Mouse (Mus musculus) forebrain, embryonic 10.5 days (tissue): ENCODE data around the gene Man2a1. TPM values are rescaled to one million over a fixed set of nuclear protein-coding genes. Genes with fewer than 3 reads are reported as not detected.

Experiments used
- DNase-seq: peaks from one replicate; pipeline ENCODE4 v3.0.0-alpha.2; 2017; ENCODE audit warnings: low spot score; ENCODE audit errors: extremely low spot score
- H3K27ac ChIP-seq: fragments of 300-500 bp; sonication (generic); 2 replicates; pipeline ENCODE4 v1.5.1; 2016; ENCODE audit warnings: mild to moderate bottlenecking
- H3K27me3 ChIP-seq: fragments of 300-500 bp; sonication (generic); 2 replicates; pipeline ENCODE4 v1.6.1; 2016; ENCODE audit warnings: mild to moderate bottlenecking; ENCODE audit not compliant: poor library complexity, severe bottlenecking
- H3K36me3 ChIP-seq: fragments of 300-500 bp; sonication (generic); replicated peaks from 2 replicates; pipeline ENCODE4 v1.6.1; 2016; ENCODE audit warnings: mild to moderate bottlenecking, moderate library complexity
- H3K4me1 ChIP-seq: fragments of 300-500 bp; sonication (generic); 2 replicates; pipeline ENCODE4 v1.6.1; 2016
- H3K4me3 ChIP-seq: fragments of 300-500 bp; sonication (generic); 2 replicates; pipeline ENCODE4 v1.5.1; 2016; ENCODE audit warnings: mild to moderate bottlenecking, moderate library complexity
- H3K9me3 ChIP-seq: fragments of 300-500 bp; sonication (generic); 2 replicates; pipeline ENCODE4 v1.6.1; 2016; ENCODE audit warnings: mild to moderate bottlenecking, moderate library complexity
- WGBS: fragments of 180-500 bp; shearing (Covaris S2); methylation state at CpG from one replicate; pipeline ENCODE4 v1.1.7; 2016; 5-methylcytosine and 5-hydroxymethylcytosine counted together
- polyA plus RNA-seq: library from polyadenylated mRNA; unstranded; fragments of >200 nt; fragmentation: Nextera tagmentation; extraction: Ambion mirVana; gene quantifications from 2 replicates; pipeline ENCODE4 v1.2.1, GENCODE M21; 2016

The Man2a1 gene
- 3.1 and 4.9 TPM in 2 replicates for polyA plus RNA-seq

DNA sequence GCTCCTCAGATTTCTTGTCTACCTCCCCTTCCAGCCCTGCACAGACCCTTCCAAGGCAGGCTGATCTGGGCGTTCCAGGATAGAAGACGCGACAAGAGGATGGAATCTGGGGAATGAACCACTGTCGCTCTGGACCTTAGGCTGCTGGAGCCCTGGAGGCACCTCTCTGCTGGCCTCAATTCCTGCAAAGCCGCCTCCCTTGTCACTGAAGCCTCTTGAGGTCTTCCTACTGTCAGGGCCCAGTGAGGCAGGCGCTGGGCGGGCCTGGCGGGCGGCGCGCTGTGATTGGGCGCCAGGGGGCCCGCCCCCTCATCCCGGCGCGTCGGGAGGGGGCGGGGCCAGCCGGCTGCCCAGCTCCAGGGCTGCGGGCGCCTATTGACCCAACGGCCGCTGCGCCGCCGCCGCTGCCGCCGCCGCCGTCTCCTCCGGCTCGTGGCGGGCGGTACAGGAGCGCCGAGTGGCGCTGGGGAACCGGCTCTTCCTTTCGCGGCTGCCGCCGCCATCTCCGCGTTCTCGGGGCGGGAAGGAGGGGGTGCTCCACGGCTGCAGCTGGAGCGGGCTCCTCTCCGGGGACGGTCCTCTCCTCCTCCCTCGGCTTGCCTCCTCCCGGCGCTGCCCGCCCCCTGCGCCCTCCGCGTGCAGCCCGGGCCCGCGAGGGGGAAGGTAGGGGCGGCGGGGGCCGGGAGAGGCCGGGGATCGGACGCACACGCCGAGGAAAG, at the start of gene Man2a1:
Man2a1 (plus strand) TSS at position 365 of the 719 bp plus-strand sequence.
- Histone ChIP-seq H3K27me3 (no peaks in the 10 kb centered on the region; the same call in 1 of the 2 replicates), H3K27ac (peak within 1 kb of the TSS; percentile 95), H3K4me1 (peaks cover 51% of the 10 kb centered on the region), H3K36me3 (no peaks in the 10 kb centered on the region), H3K4me3 (peak within 1 kb of the TSS; percentile 71), H3K9me3 (no peaks in the 10 kb centered on the region)
- whole genome bisulfite sequencing, result under 1% methylated on average over 56 of the region's 69 CpGs
- peak; percentile 80 for DNase-seq

DNA sequence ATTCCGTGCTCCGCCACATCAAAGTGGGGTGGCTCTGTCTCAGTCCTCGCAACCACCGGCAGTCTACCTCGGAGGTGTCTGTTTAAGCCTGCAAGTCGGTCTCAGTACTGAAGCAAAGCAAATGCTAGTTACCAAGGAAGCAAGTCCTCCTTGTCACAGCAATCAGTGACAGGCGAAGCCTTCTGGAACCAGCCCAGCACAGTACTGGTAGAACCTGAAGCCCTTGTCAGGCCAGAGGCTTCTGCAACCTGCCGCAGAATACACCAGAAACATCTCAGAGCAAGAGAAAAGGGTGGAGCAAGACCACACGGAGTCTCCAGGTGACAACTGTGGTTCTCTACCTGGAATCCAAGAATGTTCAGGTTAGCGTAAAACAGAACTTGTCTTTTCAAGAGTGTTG, 47.2 kb upstream of the Man2a1 start:
- Histone ChIP-seq H3K9me3 (no peaks in the 10 kb centered on the region), H3K4me1 (no peaks in the 10 kb centered on the region)
- 94% methylated on average over 10 of the region's 10 CpGs for WGBS

GRCm38 (mm10) chr17:64554901-64555300, 45.6 kb upstream of the Man2a1 start:
- no peak for DNase-seq
- Histone ChIP-seq H3K9me3 (no peaks in the 10 kb centered on the region), H3K27me3 (no peaks in the 10 kb centered on the region), H3K36me3 (no peaks in the 10 kb centered on the region), H3K4me1 (peaks cover 14% of the 10 kb centered on the region), H3K27ac (no peak overlapping the region), H3K4me3 (no peak overlapping the region)
- 89% methylated on average over 3 of the region's 3 CpGs for WGBS

More for the DNA sequence above, 47.2 kb upstream of the Man2a1 start:
- DNase-seq, result no peak
- Histone ChIP-seq H3K4me3 (no peak overlapping the region), H3K27ac (no peak overlapping the region), H3K36me3 (no peaks in the 10 kb centered on the region), H3K27me3 (no peaks in the 10 kb centered on the region)

GRCm38 (mm10) chr17:64556661-64557445, 43.7 kb upstream of the Man2a1 start:
- Histone ChIP-seq H3K27ac (no peak overlapping the region), H3K36me3 (no peaks in the 10 kb centered on the region), H3K4me1 (peaks cover 21% of the 10 kb centered on the region), H3K9me3 (no peaks in the 10 kb centered on the region), H3K27me3 (no peaks in the 10 kb centered on the region), H3K4me3 (no peak overlapping the region)
- no peak for DNase-seq
- WGBS, result 93% methylated on average over 22 of the region's 22 CpGs

DNA sequence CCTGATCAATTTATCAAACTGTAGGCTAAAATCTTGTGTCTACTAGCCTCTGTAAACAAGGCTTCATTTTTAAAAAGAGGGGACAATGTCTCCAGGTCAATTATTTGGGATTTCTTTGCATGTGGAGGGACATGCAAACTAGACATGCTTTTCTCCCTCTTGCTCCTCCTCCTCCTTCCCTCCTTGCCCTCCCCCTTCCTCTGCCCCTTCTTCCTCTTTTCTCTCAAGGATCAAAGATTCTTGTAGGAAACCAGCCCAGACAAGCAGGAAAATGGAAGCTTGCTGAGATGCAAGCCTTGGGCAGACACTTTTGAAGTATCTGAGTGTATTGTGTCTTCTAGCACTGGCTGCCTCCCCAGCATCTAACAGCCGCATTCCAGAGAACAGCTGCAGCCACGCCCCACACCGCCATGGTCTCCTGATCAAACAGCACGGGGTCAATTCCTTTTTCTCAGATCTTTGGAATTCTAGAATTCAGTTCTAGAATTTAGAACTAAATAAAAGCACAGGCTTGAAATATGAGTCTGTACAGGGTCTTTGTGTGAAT, 41.5 kb upstream of the Man2a1 start:
- H3K36me3 ChIP-seq, result no peaks in the 10 kb centered on the region
- H3K27ac ChIP-seq, result peak overlapping the region; percentile 61
- no peaks in the 10 kb centered on the region for H3K9me3 ChIP-seq
- WGBS, result 7% methylated on average over 4 of the region's 4 CpGs
- H3K4me3 ChIP-seq, result no peak overlapping the region
- H3K27me3 ChIP-seq, result no peaks in the 10 kb centered on the region
- DNase-seq, result peak; percentile 47
- H3K4me1 ChIP-seq, result peaks cover 21% of the 10 kb centered on the region

GRCm38 (mm10) chr17:64566435-64566834, 34.1 kb upstream of the Man2a1 start:
- Histone ChIP-seq H3K9me3 (peaks cover 4% of the 10 kb centered on the region; the same call in 1 of the 2 replicates), H3K27me3 (no peaks in the 10 kb centered on the region), H3K36me3 (no peaks in the 10 kb centered on the region), H3K27ac (no peak overlapping the region), H3K4me1 (no peaks in the 10 kb centered on the region), H3K4me3 (no peak overlapping the region)
- 88% methylated on average over 6 of the region's 6 CpGs for WGBS
- no peak for DNase-seq

DNA sequence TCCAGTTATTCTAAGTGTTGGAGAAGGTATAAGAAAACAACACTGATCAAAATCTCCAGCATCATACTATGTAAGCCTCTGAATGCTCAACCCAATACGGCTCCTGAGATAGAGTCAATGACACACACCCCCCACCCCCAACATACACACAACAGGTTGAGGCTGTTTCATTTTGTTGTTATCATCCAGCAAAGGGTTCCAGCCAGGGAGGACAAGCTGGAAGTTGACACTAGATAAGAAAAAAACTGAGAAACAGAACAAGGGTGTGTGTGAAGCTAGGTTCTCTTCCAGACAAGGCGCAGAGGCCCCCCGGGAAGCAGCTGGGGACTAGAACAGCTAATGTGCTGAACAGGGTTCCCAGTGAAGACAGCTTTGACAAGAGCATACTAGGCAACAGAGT, 33.0 kb upstream of the Man2a1 start:
- no peak for DNase-seq
- 89% methylated on average over 3 of the region's 3 CpGs for WGBS
- Histone ChIP-seq H3K4me3 (no peak overlapping the region), H3K36me3 (no peaks in the 10 kb centered on the region), H3K27ac (no peak overlapping the region), H3K27me3 (no peaks in the 10 kb centered on the region), H3K9me3 (peaks cover 4% of the 10 kb centered on the region; the same call in 1 of the 2 replicates), H3K4me1 (no peaks in the 10 kb centered on the region)

GRCm38 (mm10) chr17:64573981-64574380, 26.6 kb upstream of the Man2a1 start:
- H3K4me1 ChIP-seq, result peaks cover 9% of the 10 kb centered on the region; the same call in 1 of the 2 replicates
- H3K4me3 ChIP-seq, result no peak overlapping the region
- no peaks in the 10 kb centered on the region for H3K36me3 ChIP-seq
- WGBS, result 95% methylated on average over 9 of the region's 9 CpGs
- DNase-seq, result no peak
- no peaks in the 10 kb centered on the region for H3K27me3 ChIP-seq
- H3K27ac ChIP-seq, result no peak overlapping the region
- peaks cover 4% of the 10 kb centered on the region; the same call in 1 of the 2 replicates for H3K9me3 ChIP-seq

- no peak overlapping the region for H3K4me3 ChIP-seq
- 80% methylated on average over 6 of the region's 6 CpGs for WGBS
- no peak for DNase-seq
Measured at GRCm38 (mm10) chr17:64575240-64575639, 25.3 kb upstream of the Man2a1 start.

GRCm38 (mm10) chr17:64577485-64577884, 23.1 kb upstream of the Man2a1 start:
- no peaks in the 10 kb centered on the region for H3K36me3 ChIP-seq
- 60% methylated on average over 5 of the region's 5 CpGs for WGBS
- peaks cover 9% of the 10 kb centered on the region; the same call in 1 of the 2 replicates for H3K4me1 ChIP-seq
- no peak overlapping the region for H3K27ac ChIP-seq
- H3K9me3 ChIP-seq, result no peaks in the 10 kb centered on the region
- H3K4me3 ChIP-seq, result no peak overlapping the region
- no peak for DNase-seq
- H3K27me3 ChIP-seq, result no peaks in the 10 kb centered on the region

More at GRCm38 (mm10) chr17:64575240-64575639, 25.3 kb upstream of the Man2a1 start:
- H3K36me3 ChIP-seq, result no peaks in the 10 kb centered on the region
- no peaks in the 10 kb centered on the region for H3K9me3 ChIP-seq
- H3K4me1 ChIP-seq, result peaks cover 9% of the 10 kb centered on the region; the same call in 1 of the 2 replicates
- H3K27ac ChIP-seq, result no peak overlapping the region
- H3K27me3 ChIP-seq, result no peaks in the 10 kb centered on the region

GRCm38 (mm10) chr17:64578346-64578745, 22.2 kb upstream of the Man2a1 start:
- Histone ChIP-seq H3K27me3 (no peaks in the 10 kb centered on the region), H3K4me1 (peaks cover 9% of the 10 kb centered on the region; the same call in 1 of the 2 replicates), H3K36me3 (no peaks in the 10 kb centered on the region), H3K9me3 (no peaks in the 10 kb centered on the region), H3K4me3 (no peak overlapping the region), H3K27ac (no peak overlapping the region)
- DNase-seq, result no peak
- 48% methylated on average over 4 of the region's 4 CpGs for WGBS

- no peak overlapping the region for H3K27ac ChIP-seq
- WGBS, result 92% methylated on average over 8 of the region's 8 CpGs
- peaks cover 9% of the 10 kb centered on the region; the same call in 1 of the 2 replicates for H3K4me1 ChIP-seq
- no peaks in the 10 kb centered on the region for H3K36me3 ChIP-seq
- DNase-seq, result no peak
- H3K9me3 ChIP-seq, result no peaks in the 10 kb centered on the region
- no peak overlapping the region for H3K4me3 ChIP-seq
- no peaks in the 10 kb centered on the region for H3K27me3 ChIP-seq
Measured at GRCm38 (mm10) chr17:64579696-64580095, 20.8 kb upstream of the Man2a1 start.
